Mouse (Mus musculus) C3H10T1/2 (cell line): ENCODE results near the gene 2310009B15Rik. TPM values are rescaled to one million over a fixed set of nuclear protein-coding genes. Genes with fewer than 3 reads are reported as not detected.

Experiments used
- polyA plus RNA-seq, 2 experiments: library from polyadenylated mRNA; unstranded; fragments of >200 nt; fragmentation: generic; extraction: Trizol; gene quantifications; one replicate each; pipeline ENCODE4 v1.2.1; 2012; ENCODE audit warnings: missing spikeins in 2 of 2

2310009B15Rik gene
- 10 to 100 TPM; 67.3 to 98.1 TPM for polyA plus RNA-seq

GRCm38 (mm10) chr1:138856101-138856950 lies at the start of gene 2310009B15Rik:
TSS of gene 2310009B15Rik (minus strand) at chr1:138856852.

GRCm38 (mm10) chr1:138848511-138849109 lies 8.0 kb downstream of the 2310009B15Rik start, which contains the start of gene Lhx9:
TSS of gene Lhx9 (minus strand) at chr1:138848577.

Other genes starting within 250 kb of the 2310009B15Rik start
- 1 to 10 TPM in 1 of 2 experiments, under 1 TPM in 1; 0.92 to 5.9 TPM for gene Nek7, start 236.7 kb downstream of the 2310009B15Rik start, polyA plus RNA-seq
- under 1 TPM; 0.04 to 0.45 TPM for gene Lhx9, start 8.3 kb downstream of the 2310009B15Rik start, polyA plus RNA-seq
- gene Dennd1b, start 106.6 kb upstream of the 2310009B15Rik start, polyA plus RNA-seq = under 1 TPM; 0.06 to 0.77 TPM